Mouse (Mus musculus) heart, embryonic 16.5 days (tissue): ENCODE measurements around the gene Armcx4. TPM values are rescaled to one million over a fixed set of nuclear protein-coding genes. Genes with fewer than 3 reads are reported as not detected.

Experiments
- ATAC-seq: fragments of 200-750 bp; cut with Nextera tagmentation; replicated peaks from 2 replicates; pipeline ENCODE4 v1.8.0; 2017; ENCODE audit warnings: moderate number of reproducible peaks; ENCODE audit not compliant: insufficient read depth, low FRiP score; ENCODE audit errors: extremely low read depth
- H3K27ac ChIP-seq: fragments of 300-500 bp; sonication (generic); 2 replicates; pipeline ENCODE4 v1.5.1; 2014; ENCODE audit warnings: mild to moderate bottlenecking, low read length, control low read depth, moderate library complexity
- H3K27me3 ChIP-seq: fragments of 300-500 bp; sonication (generic); 2 replicates; pipeline ENCODE4 v1.6.1; 2014; ENCODE audit warnings: low read length, mixed read lengths; ENCODE audit not compliant: control insufficient read depth, insufficient read depth
- H3K36me3 ChIP-seq: fragments of 300-500 bp; sonication (generic); 2 replicates; pipeline ENCODE4 v1.6.1; 2014; ENCODE audit not compliant: control insufficient read depth, insufficient read depth
- H3K4me1 ChIP-seq: fragments of 300-500 bp; sonication (generic); 2 replicates; pipeline ENCODE4 v1.6.1; 2014; ENCODE audit warnings: low read length, mixed read lengths; ENCODE audit not compliant: control insufficient read depth, insufficient read depth
- H3K4me2 ChIP-seq: fragments of 300-500 bp; sonication (generic); 2 replicates; pipeline ENCODE4 v1.6.1; 2014; ENCODE audit warnings: low read depth, mild to moderate bottlenecking, control low read depth, low read length
- H3K4me3 ChIP-seq: fragments of 300-500 bp; sonication (generic); 2 replicates; pipeline ENCODE4 v1.5.1; 2014; ENCODE audit warnings: mild to moderate bottlenecking, control low read depth, low read length
- H3K9ac ChIP-seq: fragments of 300-500 bp; sonication (generic); 2 replicates; pipeline ENCODE4 v1.6.1; 2014; ENCODE audit warnings: low read length, control low read depth
- H3K9me3 ChIP-seq: fragments of 300-500 bp; sonication (generic); replicated peaks from 2 replicates; pipeline ENCODE4 v1.6.1; 2016; ENCODE audit warnings: low read length; ENCODE audit not compliant: control insufficient read depth
- WGBS: fragments of 180-500 bp; shearing (Covaris S2); extraction: QIAGEN DNeasy Blood & Tissue Kit; methylation state at CpG from one replicate; pipeline ENCODE4 v1.1.7; 2014; 5-methylcytosine and 5-hydroxymethylcytosine counted together
- polyA plus RNA-seq: library from polyadenylated mRNA; unstranded; fragments of >200 nt; fragmentation: Nextera tagmentation; extraction: Ambion mirVana; gene quantifications from 2 replicates; pipeline ENCODE4 v1.2.1, GENCODE M21; 2015

Armcx4 gene
- polyA plus RNA-seq = 3.1 and 3.8 TPM in 2 replicates

DNA sequence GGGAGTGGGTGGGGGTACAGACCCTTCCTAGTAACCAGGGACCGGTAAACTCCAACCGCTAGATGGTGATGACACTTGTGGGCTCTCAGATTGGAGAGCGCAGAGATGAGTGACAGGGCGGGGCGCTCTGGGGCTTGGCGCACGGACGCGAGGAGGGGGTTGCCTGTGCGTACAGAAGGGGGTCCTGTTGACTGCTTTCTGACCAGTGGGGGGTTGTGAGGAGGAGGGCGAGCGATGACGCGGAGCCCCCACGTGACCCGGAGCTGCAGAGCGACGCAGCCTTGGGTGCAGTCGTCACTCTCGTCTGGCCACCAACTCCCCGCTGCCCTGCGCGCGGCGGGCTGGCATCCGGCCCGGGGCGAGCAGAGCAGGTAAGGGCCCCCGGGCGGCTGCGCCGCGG is at the start of gene Armcx4:
Gene Armcx4 (plus strand): TSS at position 253 of the 400 bp plus-strand sequence.
- 18% methylated on average over 30 of the region's 33 CpGs for WGBS
- H3K9ac ChIP-seq = peak within 1 kb of the TSS; percentile 78
- peak within 1 kb of the TSS; percentile 61 for H3K4me2 ChIP-seq
- peak within 1 kb of the TSS; percentile 64 for H3K4me3 ChIP-seq
- H3K27ac ChIP-seq = peak within 1 kb of the TSS; percentile 91
- H3K9me3 ChIP-seq = no peaks in the 10 kb centered on the region
- no peaks in the 10 kb centered on the region for H3K27me3 ChIP-seq
- peaks cover 2% of the 10 kb centered on the region; the same call in 1 of the 2 replicates for H3K4me1 ChIP-seq
- ATAC-seq = peak; percentile 95
- H3K36me3 ChIP-seq = peaks cover 4% of the 10 kb centered on the region; the same call in 1 of the 2 replicates

DNA sequence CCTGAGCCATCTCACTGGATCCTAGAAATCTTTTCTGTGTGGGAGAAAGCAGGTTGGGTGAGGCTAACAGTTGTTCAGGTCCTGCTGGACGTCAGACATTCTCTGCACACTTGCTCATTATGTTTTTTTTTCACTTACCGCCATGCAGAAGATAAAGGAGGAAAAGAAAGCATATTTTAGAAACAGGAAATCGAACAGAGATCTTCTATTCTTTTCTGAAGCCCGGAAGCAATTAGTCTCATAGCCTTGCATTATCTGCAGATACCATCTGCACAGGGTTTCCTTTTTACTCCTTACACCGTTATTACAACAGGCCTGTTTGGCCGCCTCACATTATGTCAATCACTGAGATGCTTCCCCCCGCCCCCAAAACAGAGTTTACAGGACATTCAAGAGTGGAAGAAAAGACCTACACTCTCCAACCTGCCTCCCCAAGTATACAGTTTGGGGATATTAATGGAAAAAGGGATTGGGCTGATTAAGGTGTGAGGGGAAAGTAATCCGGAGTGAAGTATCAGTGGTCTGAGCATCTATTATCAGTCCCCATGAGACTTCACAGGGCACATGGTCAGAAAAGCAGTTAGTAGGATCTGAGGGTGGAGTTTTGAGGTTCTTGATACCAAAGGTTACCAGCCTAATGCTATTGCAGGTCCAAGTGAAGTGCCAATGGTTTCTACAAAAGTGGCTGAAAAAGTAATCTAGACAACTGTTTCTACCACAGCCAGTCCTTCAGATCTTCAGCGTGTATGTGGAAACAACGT is 45.1 kb upstream of the Armcx4 start:
- no peak overlapping the region; the same call in 1 of the 2 replicates for H3K27ac ChIP-seq
- 53% methylated on average over 10 of the region's 10 CpGs for WGBS
- ATAC-seq = no peak
- no peak overlapping the region for H3K9ac ChIP-seq
- no peaks in the 10 kb centered on the region for H3K4me1 ChIP-seq
- H3K9me3 ChIP-seq = no peaks in the 10 kb centered on the region
- H3K27me3 ChIP-seq = no peaks in the 10 kb centered on the region; the same call in 1 of the 2 replicates
- H3K36me3 ChIP-seq = no peaks in the 10 kb centered on the region
- no peak overlapping the region for H3K4me2 ChIP-seq
- no peak overlapping the region for H3K4me3 ChIP-seq

DNA sequence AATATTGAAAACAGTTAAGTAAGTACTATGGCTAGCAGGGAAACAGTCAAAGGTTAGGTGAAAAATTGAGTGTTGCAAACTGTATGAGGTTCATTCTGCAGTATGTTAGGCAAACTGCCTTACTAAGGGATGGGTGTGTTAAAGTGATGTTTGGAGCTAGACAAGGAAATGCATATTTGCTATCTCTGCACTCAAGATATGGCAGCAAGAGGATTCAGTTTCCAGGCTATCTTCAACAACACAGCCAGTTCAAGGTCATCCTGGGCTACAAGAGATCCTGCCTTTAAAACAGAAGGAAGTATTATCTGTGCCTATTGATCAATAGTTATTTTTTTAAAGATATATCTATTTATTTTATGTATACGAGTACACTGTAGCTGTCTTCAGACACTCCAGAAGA is 40.0 kb upstream of the Armcx4 start:
- no peaks in the 10 kb centered on the region for H3K9me3 ChIP-seq
- no peak for ATAC-seq
- WGBS = 85% methylated on average over 1 of the region's 1 CpGs

GRCm38 (mm10) chrX:134647421-134647820 is 38.9 kb upstream of the Armcx4 start:
- 0 out of 2 replicates have a peak, but pooled peaks have one; percentile 37 for ATAC-seq
- Histone ChIP-seq H3K9ac (no peak overlapping the region), H3K27ac (peak overlapping the region; percentile 42; the same call in 1 of the 2 replicates), H3K4me2 (no peak overlapping the region), H3K27me3 (no peaks in the 10 kb centered on the region), H3K4me3 (no peak overlapping the region), H3K4me1 (no peaks in the 10 kb centered on the region), H3K36me3 (no peaks in the 10 kb centered on the region), H3K9me3 (no peaks in the 10 kb centered on the region)
- 64% methylated on average over 8 of the region's 8 CpGs for WGBS

More for the DNA sequence above, 40.0 kb upstream of the Armcx4 start:
- no peaks in the 10 kb centered on the region for H3K27me3 ChIP-seq
- H3K4me1 ChIP-seq = no peaks in the 10 kb centered on the region
- no peak overlapping the region for H3K4me2 ChIP-seq
- no peak overlapping the region for H3K27ac ChIP-seq
- H3K36me3 ChIP-seq = no peaks in the 10 kb centered on the region
- no peak overlapping the region for H3K4me3 ChIP-seq
- H3K9ac ChIP-seq = no peak overlapping the region

- H3K4me2 ChIP-seq = no peak overlapping the region
- 13% methylated on average over 11 of the region's 11 CpGs for WGBS
- no peaks in the 10 kb centered on the region for H3K9me3 ChIP-seq
These were observed 38.2 kb upstream of the Armcx4 start for GRCm38 (mm10) chrX:134648031-134648692.

GRCm38 (mm10) chrX:134652061-134652460 is 34.3 kb upstream of the Armcx4 start:
- 40% methylated on average over 1 of the region's 1 CpGs for WGBS
- H3K4me2 ChIP-seq = no peak overlapping the region
- H3K4me1 ChIP-seq = no peaks in the 10 kb centered on the region
- no peaks in the 10 kb centered on the region for H3K36me3 ChIP-seq
- no peaks in the 10 kb centered on the region for H3K9me3 ChIP-seq
- H3K27ac ChIP-seq = no peak overlapping the region
- ATAC-seq = no peak
- H3K9ac ChIP-seq = no peak overlapping the region
- no peaks in the 10 kb centered on the region for H3K27me3 ChIP-seq
- H3K4me3 ChIP-seq = no peak overlapping the region

More at GRCm38 (mm10) chrX:134648031-134648692, 38.2 kb upstream of the Armcx4 start:
- Histone ChIP-seq H3K4me3 (no peak overlapping the region), H3K27me3 (no peaks in the 10 kb centered on the region), H3K36me3 (no peaks in the 10 kb centered on the region), H3K4me1 (no peaks in the 10 kb centered on the region), H3K27ac (no peak overlapping the region), H3K9ac (no peak overlapping the region)
- no peak for ATAC-seq

GRCm38 (mm10) chrX:134661586-134661985 is 24.7 kb upstream of the Armcx4 start:
- H3K27me3 ChIP-seq = 0 out of 2 replicates have a peak, but pooled peaks cover 2% of the 10 kb centered on the region
- no peaks in the 10 kb centered on the region for H3K36me3 ChIP-seq
- H3K9ac ChIP-seq = no peak overlapping the region
- H3K27ac ChIP-seq = no peak overlapping the region
- H3K4me1 ChIP-seq = no peaks in the 10 kb centered on the region
- ATAC-seq = no peak
- H3K4me2 ChIP-seq = no peak overlapping the region
- H3K4me3 ChIP-seq = no peak overlapping the region
- WGBS = 80% methylated on average over 5 of the region's 5 CpGs
- H3K9me3 ChIP-seq = no peaks in the 10 kb centered on the region

DNA sequence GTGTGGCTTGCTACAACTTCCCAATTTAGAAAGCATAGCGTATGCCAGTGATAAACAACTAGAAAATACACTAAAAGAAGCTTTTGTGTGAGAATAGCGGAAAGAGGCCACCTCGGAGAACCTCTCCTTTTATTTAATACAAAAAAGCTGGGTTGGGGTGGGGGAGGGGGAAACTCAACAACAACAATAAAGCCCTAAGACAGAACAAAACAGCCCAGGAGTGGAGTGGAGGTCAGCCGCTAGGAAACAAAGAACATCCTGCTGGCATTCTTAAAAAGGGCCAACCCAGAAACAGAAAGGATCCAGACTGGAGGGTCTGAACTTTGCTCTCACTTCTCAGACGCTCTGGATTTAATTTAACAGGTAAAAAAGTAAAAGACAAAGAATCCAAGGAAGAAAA is 11.3 kb upstream of the Armcx4 start:
- no peaks in the 10 kb centered on the region for H3K36me3 ChIP-seq
- ATAC-seq = no peak
- H3K4me3 ChIP-seq = no peak overlapping the region
- H3K27ac ChIP-seq = no peak overlapping the region
- 46% methylated on average over 5 of the region's 5 CpGs for WGBS
- H3K4me2 ChIP-seq = no peak overlapping the region
- H3K9ac ChIP-seq = no peak overlapping the region
- no peaks in the 10 kb centered on the region for H3K4me1 ChIP-seq
- H3K27me3 ChIP-seq = no peaks in the 10 kb centered on the region
- no peaks in the 10 kb centered on the region for H3K9me3 ChIP-seq

- no peak for ATAC-seq
These were observed 10.4 kb upstream of the Armcx4 start for GRCm38 (mm10) chrX:134675959-134676358.

More at GRCm38 (mm10) chrX:134675959-134676358, 10.4 kb upstream of the Armcx4 start:
- no peak overlapping the region for H3K27ac ChIP-seq
- no peaks in the 10 kb centered on the region for H3K36me3 ChIP-seq
- H3K27me3 ChIP-seq = no peaks in the 10 kb centered on the region
- no peaks in the 10 kb centered on the region for H3K4me1 ChIP-seq
- no peak overlapping the region for H3K9ac ChIP-seq
- H3K4me2 ChIP-seq = no peak overlapping the region
- no peak overlapping the region for H3K4me3 ChIP-seq
- no peaks in the 10 kb centered on the region for H3K9me3 ChIP-seq
- 68% methylated on average over 1 of the region's 1 CpGs for WGBS
